Comparison of ENCODE assay signal across 8 mouse cellular contexts in the genomic region with DNA sequence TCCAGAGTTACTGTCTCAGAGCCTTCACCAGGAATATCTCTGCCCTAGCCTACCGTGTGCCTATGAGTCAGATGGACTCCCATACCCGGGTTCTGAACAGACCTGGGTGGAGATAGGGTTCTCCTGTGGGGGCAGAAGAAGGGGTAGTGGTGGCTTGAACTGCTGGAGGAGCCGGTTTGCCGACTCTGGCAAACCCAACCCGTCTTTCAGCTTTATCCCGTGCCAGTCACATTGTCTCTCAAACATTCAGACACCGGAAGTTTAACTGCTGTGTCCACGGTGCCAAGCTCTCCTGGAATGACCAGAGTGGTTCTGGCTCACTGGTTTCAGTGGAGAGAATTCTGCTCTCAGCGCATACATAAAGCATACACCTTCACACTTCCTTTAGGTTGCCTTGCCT. TPM values are rescaled to one million over a fixed set of nuclear protein-coding genes. Genes with fewer than 3 reads are reported as not detected.
DNase-seq lines count a peak whose midpoint lies in the region; ATAC-seq and TF ChIP-seq lines count a peak whose summit lies in the region.

No protein-coding gene starts in this region.

- H3K36me3 ChIP-seq in heart, embryonic 13.5 days, result no peaks in the 10 kb centered on the region
- no peaks in the 10 kb centered on the region for H3K36me3 ChIP-seq in heart, adult 2 months (ENCODE audit: control insufficient read depth, insufficient read depth, low read length)
- peaks cover 12% of the 10 kb centered on the region for H3K36me3 ChIP-seq in C2C12 (ENCODE audit: control insufficient read depth, insufficient read depth)
- H3K36me3 ChIP-seq in forebrain, embryonic 13.5 days (ENCODE audit: poor library complexity, severe bottlenecking), result no peaks in the 10 kb centered on the region
- no peaks in the 10 kb centered on the region for H3K36me3 ChIP-seq in liver, embryonic 14.5 days (replicated peaks; ENCODE audit: control insufficient read depth, insufficient read depth, low read depth)

- no peak overlapping the region for H3K27ac ChIP-seq in heart, embryonic 13.5 days (replicated peaks)
- no peak overlapping the region for H3K27ac ChIP-seq in heart, adult 2 months
- no peak overlapping the region for H3K27ac ChIP-seq in forebrain, embryonic 13.5 days
- no peak overlapping the region for H3K27ac ChIP-seq in liver, embryonic 14.5 days

- H3K9me3 ChIP-seq in heart, embryonic 13.5 days, result no peaks in the 10 kb centered on the region
- H3K9me3 ChIP-seq in forebrain, embryonic 13.5 days (replicated peaks), result no peaks in the 10 kb centered on the region
- H3K9me3 ChIP-seq in liver, embryonic 14.5 days (ENCODE audit: control insufficient read depth, low read length), result no peaks in the 10 kb centered on the region

- no peak for TF ChIP-seq POLR2A in heart, adult 2 months (IDR thresholded peaks at IDR 0.05; ENCODE audit: insufficient read depth, low read depth, low read length)

- no peak for DNase-seq in heart, adult 2 months
- no peak for DNase-seq in liver, embryonic 14.5 days (ENCODE audit: low read depth in 3 of 3, low spot score in 3 of 3)
- no peak for DNase-seq in left cerebral cortex, postnatal 36 days (ENCODE audit: low spot score in 2 of 2)
- no peak for DNase-seq in gastrocnemius, adult 8-10 months (ENCODE audit: low spot score in 2 of 2)
- no peak for DNase-seq in adrenal gland, postnatal 36 days

- no peak for TF ChIP-seq CTCF in heart, adult 2 months (IDR thresholded peaks at IDR 0.05)
- TF ChIP-seq CTCF in C2C12 (IDR thresholded peaks at IDR 0.05; ENCODE audit: control insufficient read depth, insufficient read depth, insufficient read length), result no peak
- no peak for TF ChIP-seq CTCF in liver, embryonic 14.5 days (IDR thresholded peaks at IDR 0.05; ENCODE audit: low read depth)

- no peaks in the 10 kb centered on the region for H3K27me3 ChIP-seq in heart, embryonic 13.5 days (replicated peaks)
- no peaks in the 10 kb centered on the region for H3K27me3 ChIP-seq in heart, adult 2 months (ENCODE audit: control insufficient read depth, insufficient read depth, low read length)
- no peaks in the 10 kb centered on the region for H3K27me3 ChIP-seq in C2C12 (ENCODE audit: control insufficient read depth, insufficient read depth, insufficient read length)
- no peaks in the 10 kb centered on the region for H3K27me3 ChIP-seq in forebrain, embryonic 13.5 days
- H3K27me3 ChIP-seq in liver, embryonic 14.5 days (ENCODE audit: control insufficient read depth, insufficient read depth, low read length), result no peaks in the 10 kb centered on the region

- peak overlapping the region; percentile 95 for H3K4me2 ChIP-seq in heart, embryonic 13.5 days
- peak overlapping the region; percentile 91 for H3K4me2 ChIP-seq in forebrain, embryonic 13.5 days
- H3K4me2 ChIP-seq in liver, embryonic 14.5 days (ENCODE audit: low read depth), result peak overlapping the region; percentile 89

- H3K79me3 ChIP-seq in C2C12 (ENCODE audit: low read depth), result peaks cover 57% of the 10 kb centered on the region

- H3K4me3 ChIP-seq in heart, embryonic 13.5 days, result peak overlapping the region; percentile 91
- H3K4me3 ChIP-seq in heart, adult 2 months, result no peak overlapping the region; the same call in 1 of the 2 replicates
- H3K4me3 ChIP-seq in C2C12 (ENCODE audit: insufficient read depth, poor library complexity, severe bottlenecking), result peak overlapping the region; percentile 63
- H3K4me3 ChIP-seq in forebrain, embryonic 13.5 days, result peak overlapping the region; percentile 93
- H3K4me3 ChIP-seq in liver, embryonic 14.5 days (ENCODE audit: insufficient read depth in 1 of 2, low read depth in 2 of 2, low read length in 2 of 2), result peak overlapping the region; percentile 64 to 92; a peak in 3 of 4 replicates

- 80% methylated on average over 9 of the region's 9 CpGs for WGBS in heart, embryonic 13.5 days
- 62% methylated on average over 9 of the region's 9 CpGs for WGBS in heart, adult 2 months
- WGBS in forebrain, embryonic 13.5 days, result 87% methylated on average over 9 of the region's 9 CpGs
- WGBS in liver, embryonic 14.5 days (ENCODE audit: insufficient replicate concordance), result 76% methylated on average over 9 of the region's 9 CpGs

- no peaks in the 10 kb centered on the region for H3K79me2 ChIP-seq in heart, adult 2 months (replicated peaks; ENCODE audit: control insufficient read depth, insufficient read depth, low read length)
- peaks cover 70% of the 10 kb centered on the region for H3K79me2 ChIP-seq in C2C12 (ENCODE audit: control insufficient read depth, insufficient read depth)

- intact Hi-C loops in heart, adult 2 months (cut with DNase I), result no loop called here
- intact Hi-C loops in left cerebral cortex, postnatal 36 days (cut with DNase I), result no loop called here

- H3ac ChIP-seq in C2C12 (ENCODE audit: control insufficient read depth, insufficient read length, low read depth), result peak overlapping the region; percentile 10

- TF ChIP-seq EP300 in heart, adult 2 months (IDR thresholded peaks at IDR 0.05; ENCODE audit: insufficient read depth, low read depth, low read length), result no peak
- TF ChIP-seq EP300 in liver, embryonic 14.5 days (IDR thresholded peaks at IDR 0.05; ENCODE audit: low read depth), result no peak

- H3K9ac ChIP-seq in heart, embryonic 13.5 days, result peak overlapping the region; percentile 96; the same call in 1 of the 2 replicates
- no peak overlapping the region for H3K9ac ChIP-seq in heart, adult 2 months (ENCODE audit: low read depth, low read length)
- H3K9ac ChIP-seq in forebrain, embryonic 13.5 days, result peak overlapping the region; percentile 95
- H3K9ac ChIP-seq in liver, embryonic 14.5 days (replicated peaks), result peak overlapping the region; percentile 55

- peaks cover 38% of the 10 kb centered on the region for H3K4me1 ChIP-seq in heart, embryonic 13.5 days
- peaks cover 13% of the 10 kb centered on the region for H3K4me1 ChIP-seq in heart, adult 2 months (ENCODE audit: control insufficient read depth, insufficient read depth, low read length)
- peaks cover 32% of the 10 kb centered on the region for H3K4me1 ChIP-seq in forebrain, embryonic 13.5 days
- H3K4me1 ChIP-seq in liver, embryonic 14.5 days (replicated peaks; ENCODE audit: control insufficient read depth in 2 of 2, insufficient read depth in 2 of 2, low read length in 1 of 2), result peaks cover 9 to 20% of the 10 kb centered on the region in 2 experiments

- no peak for ATAC-seq in heart, embryonic 13.5 days (ENCODE audit: extremely low read depth, insufficient number of reproducible peaks, low FRiP score, low TSS enrichment)
- ATAC-seq in forebrain, embryonic 13.5 days, result no peak
- ATAC-seq in liver, embryonic 14.5 days (ENCODE audit: insufficient read depth), result no peak

TF ChIP-seq in C2C12, 6 proteins besides CTCF, POLR2A, EP300 and RAD21:
- no peak for TF ChIP-seq USF1 (IDR thresholded peaks at IDR 0.05; ENCODE audit: low read depth)
- no peak for TF ChIP-seq FOSL1 (IDR thresholded peaks at IDR 0.05; ENCODE audit: insufficient read depth, low read length, poor library complexity, severe bottlenecking)
- no peak for TF ChIP-seq MYOD1 (IDR thresholded peaks at IDR 0.05; ENCODE audit: control insufficient read depth, insufficient read length, low read depth)
- TF ChIP-seq CEBPB (IDR thresholded peaks at IDR 0.05; ENCODE audit: low read depth), result no peak
- TF ChIP-seq MAX (IDR thresholded peaks at IDR 0.05), result no peak
- no peak for TF ChIP-seq MYOG (IDR thresholded peaks at IDR 0.05; ENCODE audit: control insufficient read depth, extremely low read depth, insufficient read length)

RNA-seq across cellular contexts. Expression of gene Tnk2, which starts 2.3 kb away (rescaled TPM):
- 7.1 and 8.7 TPM in 2 replicates for polyA plus RNA-seq in heart, embryonic 13.5 days (2015; fragmentation: Nextera tagmentation; extraction: Ambion mirVana)
- 10 to 100 TPM; 17.8 to 19.6 TPM for total RNA-seq in heart, adult 2 months (2021)
- polyA plus RNA-seq in heart, adult 2 months (2012; rRNA removed), result 32.2 and 37.0 TPM in 2 replicates
- polyA plus RNA-seq in C2C12 (2012; fragmentation: generic; extraction: Trizol), result 78.4 TPM
- polyA plus RNA-seq in forebrain, embryonic 13.5 days (2015; fragmentation: Nextera tagmentation; extraction: Ambion mirVana), result 14.6 TPM in 2 replicates
- 15.3 and 19.4 TPM in 2 replicates for polyA plus RNA-seq in liver, embryonic 14.5 days (2012; rRNA removed)
- 3.8 and 4.6 TPM in 2 replicates for polyA plus RNA-seq in liver, embryonic 14.5 days (2014; fragmentation: Nextera tagmentation; extraction: Ambion mirVana)
- 100 to 1,000 TPM; 197 to 205 TPM for total RNA-seq in left cerebral cortex, postnatal 36 days (2021)
- total RNA-seq in gastrocnemius, adult 8-10 months (2022), result 10 to 100 TPM; 43.7 to 58.1 (median 46.2) TPM
- 10 to 100 TPM; 31.1 to 36.4 TPM for total RNA-seq in adrenal gland, postnatal 36 days (2021)

RNA-seq across cellular contexts. Expression of gene Tfrc, which starts 37.3 kb away (rescaled TPM):
- polyA plus RNA-seq in heart, embryonic 13.5 days (2015; fragmentation: Nextera tagmentation; extraction: Ambion mirVana), result 32.7 and 34.7 TPM in 2 replicates
- 10 to 100 TPM; 51.3 to 85.7 TPM for total RNA-seq in heart, adult 2 months (2021)
- polyA plus RNA-seq in heart, adult 2 months (2012; rRNA removed), result 27.8 and 72.8 TPM in 2 replicates
- 25.1 TPM for polyA plus RNA-seq in C2C12 (2012; fragmentation: generic; extraction: Trizol)
- 32.0 and 42.1 TPM in 2 replicates for polyA plus RNA-seq in forebrain, embryonic 13.5 days (2015; fragmentation: Nextera tagmentation; extraction: Ambion mirVana)
- polyA plus RNA-seq in liver, embryonic 14.5 days (2012; rRNA removed), result 157 and 235 TPM in 2 replicates
- 388 and 433 TPM in 2 replicates for polyA plus RNA-seq in liver, embryonic 14.5 days (2014; fragmentation: Nextera tagmentation; extraction: Ambion mirVana)
- 10 to 100 TPM; 78.8 to 81.9 TPM for total RNA-seq in left cerebral cortex, postnatal 36 days (2021)
- 10 to 100 TPM; 46.2 to 82.1 (median 70.2) TPM for total RNA-seq in gastrocnemius, adult 8-10 months (2022)
- total RNA-seq in adrenal gland, postnatal 36 days (2021), result 10 to 100 TPM; 21.2 to 75.7 TPM
